Mouse (Mus musculus) neutrophil, adult 5-6 weeks (primary cell): Measurements from ENCODE around the gene Rcsd1. TPM values are rescaled to one million over a fixed set of nuclear protein-coding genes. Genes with fewer than 3 reads are reported as not detected.

Experiments used
- ATAC-seq: fragments of 151-379, 151-347 bp; 2 replicates; pipeline ENCODE4 v1.8.0; 2017; ENCODE audit warnings: mild to moderate bottlenecking, moderate TSS enrichment; ENCODE audit not compliant: insufficient number of reproducible peaks, poor library complexity, low FRiP score, severe bottlenecking; ENCODE audit errors: extremely low read depth
- total RNA-seq: library from RNA; stranded (forward); fragments of 200-1000 nt; gene quantifications from 2 replicates; pipeline ENCODE4 v1.2.3, GENCODE M21; 2017

Rcsd1 gene
- total RNA-seq, 1 experiment from 2014 or later: 393 TPM

GRCm38 (mm10) chr1:165609495-165610320, 99.8 kb downstream of the Rcsd1 start:
- ATAC-seq: no peak

DNA sequence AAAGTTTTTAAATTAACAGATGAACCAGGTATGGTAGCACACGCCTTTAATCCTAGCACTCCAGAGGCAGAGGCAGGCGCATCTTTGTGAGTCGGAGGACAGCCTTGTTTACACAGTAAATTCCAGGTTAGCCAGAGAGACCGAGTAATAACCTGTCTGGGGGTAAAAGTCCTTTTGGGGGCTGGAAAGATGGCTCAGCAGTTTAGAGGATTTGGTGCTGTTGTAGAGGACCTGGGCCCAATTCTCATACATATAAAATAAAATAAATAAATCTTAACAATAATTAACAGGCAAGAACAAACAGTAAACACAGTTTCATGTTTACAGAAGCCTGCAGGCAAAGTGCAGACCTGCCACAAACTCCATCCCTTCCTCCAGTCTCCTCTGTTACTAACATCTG, 100.7 kb downstream of the Rcsd1 start:
- ATAC-seq: no peak

GRCm38 (mm10) chr1:165605774-165606173, 103.8 kb downstream of the Rcsd1 start:
- ATAC-seq: no peak

- no peak for ATAC-seq
Measured at GRCm38 (mm10) chr1:165605108-165605507, 104.4 kb downstream of the Rcsd1 start.

GRCm38 (mm10) chr1:165604203-165604602, 105.4 kb downstream of the Rcsd1 start:
- 0 out of 2 replicates have a peak, but pooled peaks have one; percentile 44 for ATAC-seq

DNA sequence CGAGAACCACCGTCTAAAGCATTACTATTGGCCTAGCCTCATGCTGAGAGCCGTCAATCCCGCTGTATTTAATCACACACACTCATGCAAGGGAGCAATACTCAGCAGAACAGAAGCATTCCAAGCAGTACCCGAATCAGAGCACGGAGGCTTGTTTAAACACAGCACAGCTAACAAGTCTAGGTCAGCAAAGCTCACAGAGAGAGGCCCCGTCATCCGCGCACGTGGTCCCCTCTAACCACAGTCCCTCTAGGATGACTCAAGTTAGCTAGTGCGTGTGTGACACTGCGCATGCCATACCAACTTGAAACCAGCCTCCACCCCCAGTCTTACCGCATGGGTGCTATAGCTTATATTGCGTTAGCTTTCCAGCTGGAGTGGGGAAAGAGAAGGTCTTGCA, 106.3 kb downstream of the Rcsd1 start:
- no peak for ATAC-seq

DNA sequence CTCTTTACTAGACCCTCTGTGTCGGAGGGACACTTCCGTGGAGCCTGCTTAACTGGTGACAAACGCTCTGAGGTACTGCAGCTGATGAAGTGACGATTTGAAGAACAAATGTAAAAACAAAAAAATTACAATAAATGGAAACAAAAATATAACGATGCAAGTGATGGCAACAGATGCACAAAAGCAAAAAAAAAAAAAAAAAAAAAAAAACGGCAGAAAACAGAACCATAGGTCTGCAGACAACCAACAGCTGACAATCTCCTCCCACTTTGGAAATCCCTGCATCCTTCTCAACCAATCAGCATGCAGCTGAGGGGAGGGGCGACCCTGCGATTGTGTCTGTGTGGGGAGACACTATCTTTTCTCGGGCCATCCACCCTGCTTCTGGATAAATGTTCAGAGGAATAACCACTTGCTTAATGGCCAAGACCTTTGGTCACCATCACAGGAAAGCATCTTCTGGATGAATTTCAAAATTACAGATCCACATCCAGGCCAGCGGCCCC, 107.7 kb downstream of the Rcsd1 start:
- ATAC-seq: no peak

Other genes starting within 250 kb of the Rcsd1 start
- gene Dcaf6, start 249.3 kb downstream of the Rcsd1 start, total RNA-seq: 22.0 and 34.5 TPM in 2 replicates
- gene Mpc2, start 249.1 kb downstream of the Rcsd1 start, total RNA-seq: 70.9 and 79.2 TPM in 2 replicates
- 0.23 TPM in 1 of 2 replicates, not detected in the other for gene Adcy10, start 224.6 kb downstream of the Rcsd1 start, total RNA-seq
- not detected in 2 replicates for gene Mpzl1, start 75.2 kb downstream of the Rcsd1 start, total RNA-seq
- gene Creg1, start 54.0 kb upstream of the Rcsd1 start, total RNA-seq: 78.8 and 92.3 TPM in 2 replicates
- 27.7 and 29.8 TPM in 2 replicates for gene Cd247, start 78.9 kb upstream of the Rcsd1 start, total RNA-seq